Mouse (Mus musculus) intestine, embryonic 15.5 days (tissue): ENCODE measurements around the gene Wwtr1. TPM values are rescaled to one million over a fixed set of nuclear protein-coding genes. Genes with fewer than 3 reads are reported as not detected.

ENCODE experiments used
- ATAC-seq: fragments of 200-750 bp; cut with Nextera tagmentation; 2 replicates; pipeline ENCODE4 v1.8.0; 2017; ENCODE audit warnings: moderate TSS enrichment, moderate library complexity
- H3K27ac ChIP-seq: fragments of 300-500 bp; sonication (generic); 2 replicates; pipeline ENCODE4 v1.5.1; 2015; ENCODE audit warnings: mild to moderate bottlenecking, inconsistent platforms
- H3K27me3 ChIP-seq: fragments of 300-500 bp; sonication (generic); replicated peaks from 2 replicates; pipeline ENCODE4 v1.6.1; 2015; ENCODE audit warnings: inconsistent platforms
- H3K36me3 ChIP-seq: fragments of 300-500 bp; sonication (generic); 2 replicates; pipeline ENCODE4 v1.6.1; 2015; ENCODE audit warnings: inconsistent platforms
- H3K4me1 ChIP-seq: fragments of 300-500 bp; sonication (generic); replicated peaks from 2 replicates; pipeline ENCODE4 v1.6.1; 2015; ENCODE audit warnings: inconsistent platforms
- H3K4me2 ChIP-seq: fragments of 300-500 bp; sonication (generic); replicated peaks from 2 replicates; pipeline ENCODE4 v1.6.1; 2015; ENCODE audit warnings: mild to moderate bottlenecking, inconsistent platforms
- H3K4me3 ChIP-seq: fragments of 300-500 bp; sonication (generic); replicated peaks from 2 replicates; pipeline ENCODE4 v1.5.1; 2015; ENCODE audit warnings: inconsistent platforms
- H3K9ac ChIP-seq: fragments of 300-500 bp; sonication (generic); 2 replicates; pipeline ENCODE4 v1.6.1; 2015; ENCODE audit warnings: inconsistent platforms
- H3K9me3 ChIP-seq: fragments of 300-500 bp; sonication (generic); 2 replicates; pipeline ENCODE4 v1.6.1; 2016; ENCODE audit warnings: inconsistent platforms
- WGBS: fragments of 180-500 bp; shearing (Covaris S2); methylation state at CpG from one replicate; pipeline ENCODE4 v1.1.7; 2015; 5-methylcytosine and 5-hydroxymethylcytosine counted together
- polyA plus RNA-seq: library from polyadenylated mRNA; unstranded; fragments of >200 nt; fragmentation: Nextera tagmentation; extraction: Ambion mirVana; gene quantifications from 2 replicates; pipeline ENCODE4 v1.2.1, GENCODE M21; 2015

The Wwtr1 gene
- polyA plus RNA-seq, 1 experiment from 2014 or later: 16.3 TPM

- Histone ChIP-seq H3K9me3 (no peaks in the 10 kb centered on the region), H3K27me3 (no peaks in the 10 kb centered on the region), H3K4me2 (peak overlapping the region; percentile 47), H3K27ac (peak overlapping the region; percentile 71), H3K4me3 (no peak overlapping the region), H3K36me3 (no peaks in the 10 kb centered on the region), H3K9ac (no peak overlapping the region), H3K4me1 (peaks cover 13% of the 10 kb centered on the region; the same call in 1 of the 2 replicates)
- 12% methylated on average over 5 of the region's 5 CpGs for WGBS
- peak; percentile 76 for ATAC-seq
Observed at GRCm38 (mm10) chr3:57470326-57470725, 105.4 kb downstream of the Wwtr1 start.

- Histone ChIP-seq H3K4me1 (peaks cover 13% of the 10 kb centered on the region; the same call in 1 of the 2 replicates), H3K9me3 (no peaks in the 10 kb centered on the region), H3K9ac (no peak overlapping the region), H3K36me3 (no peaks in the 10 kb centered on the region), H3K27ac (no peak overlapping the region), H3K4me2 (no peak overlapping the region), H3K27me3 (no peaks in the 10 kb centered on the region), H3K4me3 (no peak overlapping the region)
- ATAC-seq: no peak
- WGBS: 96% methylated on average over 3 of the region's 3 CpGs
Observed at GRCm38 (mm10) chr3:57469325-57469724, 106.4 kb downstream of the Wwtr1 start.

- Histone ChIP-seq H3K4me2 (no peak overlapping the region), H3K9me3 (no peaks in the 10 kb centered on the region), H3K27me3 (no peaks in the 10 kb centered on the region), H3K9ac (no peak overlapping the region), H3K4me3 (no peak overlapping the region), H3K4me1 (peaks cover 6% of the 10 kb centered on the region; the same call in 1 of the 2 replicates), H3K36me3 (0 out of 2 replicates have a peak, but pooled peaks cover 4% of the 10 kb centered on the region), H3K27ac (no peak overlapping the region)
- 59% methylated on average over 3 of the region's 3 CpGs for WGBS
- no peak for ATAC-seq
Observed at GRCm38 (mm10) chr3:57466289-57466688, 109.4 kb downstream of the Wwtr1 start.

- 85% methylated on average over 4 of the region's 4 CpGs for WGBS
- no peaks in the 10 kb centered on the region for H3K27me3 ChIP-seq
Observed at GRCm38 (mm10) chr3:57463302-57463701, 112.4 kb downstream of the Wwtr1 start.

GRCm38 (mm10) chr3:57458652-57459051 lies 117.1 kb downstream of the Wwtr1 start:
- no peak overlapping the region for H3K9ac ChIP-seq
- no peak for ATAC-seq
- no peak overlapping the region for H3K27ac ChIP-seq
- WGBS: 51% methylated on average over 11 of the region's 11 CpGs
- 0 out of 2 replicates have a peak, but pooled peaks cover 4% of the 10 kb centered on the region for H3K36me3 ChIP-seq
- no peaks in the 10 kb centered on the region for H3K27me3 ChIP-seq
- no peak overlapping the region for H3K4me3 ChIP-seq
- no peak overlapping the region for H3K4me2 ChIP-seq
- no peaks in the 10 kb centered on the region for H3K9me3 ChIP-seq
- no peaks in the 10 kb centered on the region for H3K4me1 ChIP-seq

More at GRCm38 (mm10) chr3:57463302-57463701, 112.4 kb downstream of the Wwtr1 start:
- H3K4me1 ChIP-seq: no peaks in the 10 kb centered on the region
- H3K4me2 ChIP-seq: no peak overlapping the region
- H3K9ac ChIP-seq: no peak overlapping the region
- H3K4me3 ChIP-seq: no peak overlapping the region
- ATAC-seq: no peak
- H3K27ac ChIP-seq: no peak overlapping the region
- H3K9me3 ChIP-seq: no peaks in the 10 kb centered on the region
- 0 out of 2 replicates have a peak, but pooled peaks cover 4% of the 10 kb centered on the region for H3K36me3 ChIP-seq

GRCm38 (mm10) chr3:57448445-57448844 lies 127.3 kb downstream of the Wwtr1 start:
- H3K27me3 ChIP-seq: no peaks in the 10 kb centered on the region
- no peak overlapping the region for H3K4me2 ChIP-seq
- no peaks in the 10 kb centered on the region for H3K9me3 ChIP-seq
- no peak overlapping the region for H3K4me3 ChIP-seq
- no peak overlapping the region for H3K27ac ChIP-seq
- WGBS: 33% methylated on average over 5 of the region's 5 CpGs
- H3K4me1 ChIP-seq: no peaks in the 10 kb centered on the region
- H3K36me3 ChIP-seq: no peaks in the 10 kb centered on the region
- ATAC-seq: peak; percentile 57; the same call in 1 of the 2 replicates
- no peak overlapping the region for H3K9ac ChIP-seq

GRCm38 (mm10) chr3:57447889-57448288 lies 127.8 kb downstream of the Wwtr1 start:
- 28% methylated on average over 1 of the region's 1 CpGs for WGBS
- no peak for ATAC-seq

GRCm38 (mm10) chr3:57445706-57446105 lies 130.0 kb downstream of the Wwtr1 start:
- peak; percentile 61; the same call in 1 of the 2 replicates for ATAC-seq
- 35% methylated on average over 3 of the region's 3 CpGs for WGBS

More at GRCm38 (mm10) chr3:57447889-57448288, 127.8 kb downstream of the Wwtr1 start:
- Histone ChIP-seq H3K9me3 (no peaks in the 10 kb centered on the region), H3K4me3 (no peak overlapping the region), H3K27ac (no peak overlapping the region), H3K27me3 (no peaks in the 10 kb centered on the region), H3K9ac (no peak overlapping the region), H3K4me2 (no peak overlapping the region), H3K4me1 (no peaks in the 10 kb centered on the region), H3K36me3 (no peaks in the 10 kb centered on the region)

GRCm38 (mm10) chr3:57440956-57441355 lies 134.8 kb downstream of the Wwtr1 start:
- H3K4me3 ChIP-seq: no peak overlapping the region
- no peak for ATAC-seq
- no peaks in the 10 kb centered on the region for H3K27me3 ChIP-seq
- H3K27ac ChIP-seq: no peak overlapping the region
- 58% methylated on average over 3 of the region's 3 CpGs for WGBS
- H3K36me3 ChIP-seq: no peaks in the 10 kb centered on the region
- no peak overlapping the region for H3K4me2 ChIP-seq
- no peak overlapping the region for H3K9ac ChIP-seq
- H3K4me1 ChIP-seq: no peaks in the 10 kb centered on the region
- H3K9me3 ChIP-seq: no peaks in the 10 kb centered on the region

More at GRCm38 (mm10) chr3:57445706-57446105, 130.0 kb downstream of the Wwtr1 start:
- H3K27me3 ChIP-seq: no peaks in the 10 kb centered on the region
- no peak overlapping the region for H3K9ac ChIP-seq
- no peaks in the 10 kb centered on the region for H3K36me3 ChIP-seq
- no peak overlapping the region for H3K4me3 ChIP-seq
- 0 out of 2 replicates have a peak overlapping the region, but pooled peaks have one; percentile 32 for H3K27ac ChIP-seq
- H3K4me2 ChIP-seq: no peak overlapping the region
- no peaks in the 10 kb centered on the region for H3K4me1 ChIP-seq
- H3K9me3 ChIP-seq: no peaks in the 10 kb centered on the region

- no peak overlapping the region for H3K9ac ChIP-seq
- H3K9me3 ChIP-seq: no peaks in the 10 kb centered on the region
- H3K36me3 ChIP-seq: no peaks in the 10 kb centered on the region
- no peaks in the 10 kb centered on the region for H3K4me1 ChIP-seq
- peak; percentile 53; the same call in 1 of the 2 replicates for ATAC-seq
- H3K27ac ChIP-seq: no peak overlapping the region
- 74% methylated on average over 8 of the region's 8 CpGs for WGBS
- H3K4me2 ChIP-seq: no peak overlapping the region
- H3K4me3 ChIP-seq: no peak overlapping the region
- H3K27me3 ChIP-seq: no peaks in the 10 kb centered on the region
Observed at GRCm38 (mm10) chr3:57435364-57435763, 140.3 kb downstream of the Wwtr1 start.

GRCm38 (mm10) chr3:57431706-57432105 lies 144.0 kb downstream of the Wwtr1 start:
- no peak overlapping the region for H3K4me2 ChIP-seq
- no peaks in the 10 kb centered on the region for H3K4me1 ChIP-seq
- no peaks in the 10 kb centered on the region for H3K9me3 ChIP-seq
- H3K9ac ChIP-seq: no peak overlapping the region
- H3K27me3 ChIP-seq: no peaks in the 10 kb centered on the region
- 57% methylated on average over 3 of the region's 3 CpGs for WGBS
- no peak for ATAC-seq
- no peaks in the 10 kb centered on the region for H3K36me3 ChIP-seq
- no peak overlapping the region for H3K27ac ChIP-seq
- no peak overlapping the region for H3K4me3 ChIP-seq

GRCm38 (mm10) chr3:57429486-57429885 lies 146.2 kb downstream of the Wwtr1 start:
- Histone ChIP-seq H3K36me3 (no peaks in the 10 kb centered on the region), H3K27me3 (no peaks in the 10 kb centered on the region), H3K9ac (no peak overlapping the region), H3K4me2 (no peak overlapping the region), H3K4me1 (no peaks in the 10 kb centered on the region), H3K4me3 (no peak overlapping the region), H3K27ac (no peak overlapping the region), H3K9me3 (no peaks in the 10 kb centered on the region)
- ATAC-seq: no peak
- 66% methylated on average over 4 of the region's 4 CpGs for WGBS
